Mouse (Mus musculus): Measurements from ENCODE around the gene Eif3d. TPM values are rescaled to one million over a fixed set of nuclear protein-coding genes. Genes with fewer than 3 reads are reported as not detected.
A peak's percentile ranks its signal among the peaks of the same experiment; 100 is the strongest.

Eif3d gene
- polyA plus RNA-seq, 1 experiment from 2014 or later = 188 TPM

DNA sequence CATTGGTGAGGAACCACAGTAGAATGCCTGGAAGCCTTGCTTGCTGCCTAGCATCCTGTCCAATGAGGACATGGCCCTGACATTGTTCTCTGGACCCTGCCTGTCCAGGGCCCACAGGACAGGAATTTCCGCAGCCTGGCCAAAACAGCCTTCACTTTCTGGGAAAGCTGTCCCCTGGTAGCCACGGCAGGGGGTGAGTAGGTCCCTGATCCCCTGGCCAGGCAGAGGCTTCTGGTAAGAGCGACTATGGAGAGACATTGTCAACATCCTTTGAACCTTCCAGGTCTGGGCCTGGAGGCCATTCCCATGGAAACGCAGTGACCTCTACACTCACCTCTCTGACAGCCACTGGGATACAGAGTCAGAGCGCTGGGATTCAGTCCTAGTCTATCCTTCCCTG is 58.6 kb downstream of the Eif3d start:
- Histone ChIP-seq H3K4me2 (no peak overlapping the region), H3K27me3 (ENCODE audit: control insufficient read depth, insufficient read depth, low read length) (no peaks in the 10 kb centered on the region), H3K4me1 (ENCODE audit: control insufficient read depth, insufficient read depth, low read length) (peaks cover 25% of the 10 kb centered on the region), H3K36me3 (ENCODE audit: control insufficient read depth, insufficient read depth, low read length) (peaks cover 11% of the 10 kb centered on the region; the same call in 1 of the 2 replicates), H3K9me3 (replicated peaks; ENCODE audit: control insufficient read depth, low read length) (no peaks in the 10 kb centered on the region), H3K4me3 (ENCODE audit: low read depth, low read length) (no peak overlapping the region), H3K9ac (ENCODE audit: low read depth, low read length) (no peak overlapping the region), H3K27ac (ENCODE audit: low read depth, low read length) (0 out of 2 replicates have a peak overlapping the region, but pooled peaks have one; percentile 3)
- no peak for ATAC-seq (replicated peaks; ENCODE audit: insufficient number of reproducible peaks, low FRiP score, low TSS enrichment)
- 38% methylated on average over 5 of the region's 5 CpGs for WGBS (ENCODE audit: insufficient replicate concordance)

DNA sequence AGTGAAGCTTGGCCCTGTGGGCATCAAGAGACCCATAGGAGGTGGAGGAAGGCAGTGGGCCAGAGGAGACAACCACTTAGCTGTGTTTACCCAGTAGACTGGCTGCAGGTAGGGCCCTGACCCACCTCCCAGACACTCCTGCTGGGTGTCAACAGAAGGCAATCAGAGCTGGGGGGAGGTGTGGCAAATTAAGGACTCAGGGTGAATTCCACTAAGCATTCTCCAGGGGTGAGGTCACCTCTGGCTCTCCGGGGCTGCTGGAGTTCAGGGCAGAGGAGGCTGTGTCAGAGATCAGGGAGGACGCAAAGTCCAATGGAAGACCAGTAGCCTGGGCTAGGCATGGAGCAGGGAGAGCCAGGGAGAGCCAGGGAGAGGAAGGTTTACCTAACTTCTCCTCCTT is 59.5 kb downstream of the Eif3d start:
- no peak; the same call in 1 of the 2 replicates for ATAC-seq (replicated peaks; ENCODE audit: insufficient number of reproducible peaks, low FRiP score, low TSS enrichment)
- no peak overlapping the region for H3K4me2 ChIP-seq

More for the DNA sequence above, 59.5 kb downstream of the Eif3d start:
- peaks cover 33% of the 10 kb centered on the region for H3K4me1 ChIP-seq (ENCODE audit: control insufficient read depth, insufficient read depth, low read length)
- 5% methylated on average over 2 of the region's 2 CpGs for WGBS (ENCODE audit: insufficient replicate concordance)
- H3K27me3 ChIP-seq (ENCODE audit: control insufficient read depth, insufficient read depth, low read length) = no peaks in the 10 kb centered on the region
- H3K9ac ChIP-seq (ENCODE audit: low read depth, low read length) = no peak overlapping the region
- H3K36me3 ChIP-seq (ENCODE audit: control insufficient read depth, insufficient read depth, low read length) = peaks cover 11% of the 10 kb centered on the region; the same call in 1 of the 2 replicates
- no peak overlapping the region for H3K4me3 ChIP-seq (ENCODE audit: low read depth, low read length)
- H3K9me3 ChIP-seq (replicated peaks; ENCODE audit: control insufficient read depth, low read length) = no peaks in the 10 kb centered on the region
- peak overlapping the region; percentile 68; the same call in 1 of the 2 replicates for H3K27ac ChIP-seq (ENCODE audit: low read depth, low read length)

Other genes starting within 250 kb of the Eif3d start
- gene Apol9b, start 241.8 kb downstream of the Eif3d start, polyA plus RNA-seq (2014; fragmentation: Nextera tagmentation; extraction: Ambion mirVana) = 0.11 and 0.52 TPM in 2 replicates
- gene Apol8, start 213.8 kb downstream of the Eif3d start, polyA plus RNA-seq (2014; fragmentation: Nextera tagmentation; extraction: Ambion mirVana) = 0.67 and 0.89 TPM in 2 replicates
- 30.4 and 31.8 TPM in 2 replicates for gene Myh9, start 128.6 kb downstream of the Eif3d start, polyA plus RNA-seq (2014; fragmentation: Nextera tagmentation; extraction: Ambion mirVana)
- 284 and 293 TPM in 2 replicates for gene Txn2, start 41.8 kb downstream of the Eif3d start, polyA plus RNA-seq (2014; fragmentation: Nextera tagmentation; extraction: Ambion mirVana)
- 1.2 and 1.7 TPM in 2 replicates for gene Foxred2, start 14.1 kb downstream of the Eif3d start, polyA plus RNA-seq (2014; fragmentation: Nextera tagmentation; extraction: Ambion mirVana)
- 0.06 and 0.10 TPM in 2 replicates for gene Cacng2, start 149.2 kb upstream of the Eif3d start, polyA plus RNA-seq (2014; fragmentation: Nextera tagmentation; extraction: Ambion mirVana)
- 42.1 and 48.2 TPM in 2 replicates for gene Ift27, start 203.3 kb upstream of the Eif3d start, polyA plus RNA-seq (2014; fragmentation: Nextera tagmentation; extraction: Ambion mirVana)
- 0.31 and 0.50 TPM in 2 replicates for gene Pvalb, start 235.6 kb upstream of the Eif3d start, polyA plus RNA-seq (2014; fragmentation: Nextera tagmentation; extraction: Ambion mirVana)

Data from heart, embryonic 11.5 days (tissue).